Mouse (Mus musculus) embryonic fibroblast, embryonic 13.5 days (primary cell): ENCODE measurements around the gene Mfsd4b2. TPM values are rescaled to one million over a fixed set of nuclear protein-coding genes. Genes with fewer than 3 reads are reported as not detected.

Experiments
- H3K27ac ChIP-seq: 2 replicates; pipeline ENCODE4 v1.5.1; 2012; ENCODE audit warnings: low read length, control low read depth, inconsistent platforms; ENCODE audit not compliant: insufficient read depth
- H3K4me1 ChIP-seq: 2 replicates; pipeline ENCODE4 v1.6.1; 2011; ENCODE audit warnings: low read length; ENCODE audit not compliant: control insufficient read depth, insufficient read depth
- H3K4me3 ChIP-seq: 2 replicates; pipeline ENCODE4 v1.5.1; 2011; ENCODE audit warnings: mild to moderate bottlenecking, control low read depth, low read length; ENCODE audit not compliant: insufficient read depth
- CTCF ChIP-seq: IDR thresholded peaks from 2 replicates; pipeline ENCODE4 v1.5.1; 2011; ENCODE audit warnings: mild to moderate bottlenecking, control low read depth, low read length, moderate library complexity, borderline replicate concordance; ENCODE audit not compliant: insufficient read depth
- POLR2A ChIP-seq: IDR thresholded peaks from 2 replicates; pipeline ENCODE4 v1.6.1; 2011; ENCODE audit warnings: low read depth, mild to moderate bottlenecking, control low read depth, low read length, moderate library complexity
- polyA plus RNA-seq: library from polyadenylated mRNA; stranded (reverse); fragments of >200 nt; gene quantifications from 2 replicates; pipeline ENCODE4 v1.2.4, GENCODE M21; 2011; ENCODE audit warnings: low read depth; ENCODE audit not compliant: missing spikeins, insufficient read length

The Mfsd4b2 gene
- polyA plus RNA-seq, result not detected in 2 replicates

GRCm38 (mm10) chr10:39926616-39927139 is at the start of gene Mfsd4b2:
Mfsd4b2 (minus strand) TSS chr10:39926923.
- TF ChIP-seq CTCF (no peak), POLR2A (no peak)
- peak within 1 kb of the TSS; percentile 18 for H3K4me3 ChIP-seq

DNA sequence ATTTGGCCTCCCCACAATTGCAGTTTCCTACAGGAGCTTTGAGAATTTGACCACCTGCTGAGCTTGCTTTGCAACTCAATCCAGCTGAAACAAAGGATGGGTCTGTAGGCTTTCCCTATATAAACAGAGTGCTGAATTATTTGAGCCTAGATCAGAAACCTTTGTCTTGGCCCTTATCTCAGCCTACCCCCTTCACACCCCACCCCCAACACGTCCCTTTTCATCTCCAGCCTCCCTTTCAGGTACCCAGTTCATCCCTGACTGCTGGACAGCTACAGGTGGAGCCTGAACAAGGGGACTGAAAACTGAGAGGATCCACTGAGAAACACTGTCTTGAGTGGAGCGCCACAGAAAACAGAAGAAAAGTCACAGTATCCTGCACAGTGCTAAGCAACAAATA is 49.0 kb upstream of the Mfsd4b2 start:
- TF ChIP-seq POLR2A, result no peak
- no peak for TF ChIP-seq CTCF

More at GRCm38 (mm10) chr10:39926616-39927139, at the start of gene Mfsd4b2:
- Histone ChIP-seq H3K4me1 (no peaks in the 10 kb centered on the region), H3K27ac (no peak within 1 kb of the TSS)

DNA sequence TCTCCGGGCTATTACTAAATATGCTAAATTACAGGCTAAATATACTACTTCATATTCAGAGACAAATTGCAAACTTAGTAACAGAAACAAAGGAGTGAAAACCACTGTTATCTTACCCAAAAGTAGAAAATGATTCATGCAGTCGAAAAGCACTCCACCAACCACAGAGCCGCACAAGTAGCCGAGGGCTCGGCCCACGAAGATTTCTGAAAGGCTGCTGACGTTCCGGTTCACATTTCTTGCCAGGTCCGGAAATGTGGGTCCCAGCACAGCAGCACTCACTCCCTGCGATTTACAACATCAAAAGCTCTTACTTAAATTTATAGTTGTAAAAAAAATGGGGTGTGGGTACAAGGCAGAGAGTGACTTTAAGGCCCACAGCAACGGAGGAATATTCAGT is 48.3 kb upstream of the Mfsd4b2 start:
- H3K4me1 ChIP-seq, result no peaks in the 10 kb centered on the region

More for the DNA sequence above, 49.0 kb upstream of the Mfsd4b2 start:
- Histone ChIP-seq H3K4me3 (no peak overlapping the region), H3K4me1 (no peaks in the 10 kb centered on the region), H3K27ac (no peak overlapping the region)

GRCm38 (mm10) chr10:39967512-39967911 is 40.8 kb upstream of the Mfsd4b2 start:
- TF ChIP-seq POLR2A, result no peak
- TF ChIP-seq CTCF, result no peak
- H3K27ac ChIP-seq, result no peak overlapping the region
- H3K4me1 ChIP-seq, result no peaks in the 10 kb centered on the region
- H3K4me3 ChIP-seq, result no peak overlapping the region

More for the DNA sequence above, 48.3 kb upstream of the Mfsd4b2 start:
- Histone ChIP-seq H3K4me3 (no peak overlapping the region), H3K27ac (no peak overlapping the region)
- no peak for TF ChIP-seq CTCF

GRCm38 (mm10) chr10:39961906-39962305 is 35.2 kb upstream of the Mfsd4b2 start:
- H3K27ac ChIP-seq, result no peak overlapping the region
- no peak overlapping the region for H3K4me3 ChIP-seq
- no peaks in the 10 kb centered on the region for H3K4me1 ChIP-seq
- TF ChIP-seq POLR2A (no peak), CTCF (no peak)

- Histone ChIP-seq H3K27ac (no peak overlapping the region), H3K4me1 (no peaks in the 10 kb centered on the region), H3K4me3 (no peak overlapping the region)
- TF ChIP-seq POLR2A (no peak), CTCF (no peak)
Measured at GRCm38 (mm10) chr10:39960441-39960822, 33.7 kb upstream of the Mfsd4b2 start.

DNA sequence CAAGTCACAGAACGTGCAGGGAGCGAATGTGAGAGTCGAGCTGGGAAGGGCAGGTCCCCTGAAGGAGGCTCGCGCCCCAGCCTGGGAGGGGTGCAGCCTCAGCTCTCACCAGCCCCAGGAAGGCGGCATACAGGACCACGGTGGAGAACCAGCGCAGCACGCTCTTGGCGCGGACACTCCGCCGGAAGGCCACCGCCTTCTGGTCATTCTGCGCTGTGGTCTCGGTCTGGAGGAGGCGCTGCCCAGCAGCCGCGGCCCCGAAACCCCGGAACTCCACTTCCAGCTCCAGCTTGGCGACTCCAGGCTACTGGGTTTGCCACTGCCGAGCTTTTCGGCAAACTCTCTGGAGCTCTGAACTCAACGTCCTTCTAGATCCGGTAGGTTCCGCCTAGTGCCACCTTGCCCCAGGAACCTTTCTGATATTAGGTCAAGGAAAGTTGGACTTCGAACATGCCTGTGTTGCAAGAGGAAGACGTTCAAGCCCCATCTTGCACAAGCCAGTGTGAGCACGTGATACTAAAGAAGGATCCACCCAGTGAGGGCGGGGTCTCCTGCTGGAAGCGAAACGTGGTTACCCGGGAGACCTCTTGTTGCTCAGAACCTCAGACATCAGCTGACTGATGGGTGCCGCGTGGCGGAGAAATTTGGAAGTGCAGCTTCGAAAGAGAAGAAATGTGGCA is 33.2 kb upstream of the Mfsd4b2 start, which contains the start of gene Mfsd4b3:
Gene Mfsd4b3 (minus strand): TSS at position 393 of the 680 bp plus-strand sequence.
- Histone ChIP-seq H3K4me1 (no peaks in the 10 kb centered on the region), H3K4me3 (peak within 1 kb of the TSS; percentile 54), H3K27ac (peak within 1 kb of the TSS; percentile 15; the same call in 1 of the 2 replicates)
- TF ChIP-seq POLR2A (peak; percentile 94), CTCF (peak; percentile 41; the same call in 1 of the 2 replicates)

DNA sequence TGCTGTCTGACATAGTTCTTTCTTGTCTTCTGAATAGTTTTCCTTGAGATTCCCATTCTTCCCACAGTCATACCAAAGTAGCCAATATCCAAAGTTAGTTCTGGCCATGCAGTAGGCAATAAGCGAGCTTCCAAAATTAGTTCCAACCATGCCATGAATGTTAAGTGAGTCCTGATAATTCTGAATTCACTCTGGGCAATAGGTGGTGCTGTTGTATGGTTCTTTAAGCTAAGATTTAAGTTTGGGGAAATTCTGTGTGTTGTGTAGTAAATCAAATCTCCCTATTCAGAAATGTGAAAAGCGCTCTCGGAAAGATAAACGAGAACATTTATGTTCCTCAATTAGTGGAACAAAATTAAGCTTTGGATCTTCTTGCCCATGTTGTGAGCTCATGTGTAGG is 31.5 kb upstream of the Mfsd4b2 start:
- Histone ChIP-seq H3K27ac (no peak overlapping the region), H3K4me1 (no peaks in the 10 kb centered on the region), H3K4me3 (no peak overlapping the region)
- TF ChIP-seq POLR2A, result no peak
- TF ChIP-seq CTCF, result no peak

DNA sequence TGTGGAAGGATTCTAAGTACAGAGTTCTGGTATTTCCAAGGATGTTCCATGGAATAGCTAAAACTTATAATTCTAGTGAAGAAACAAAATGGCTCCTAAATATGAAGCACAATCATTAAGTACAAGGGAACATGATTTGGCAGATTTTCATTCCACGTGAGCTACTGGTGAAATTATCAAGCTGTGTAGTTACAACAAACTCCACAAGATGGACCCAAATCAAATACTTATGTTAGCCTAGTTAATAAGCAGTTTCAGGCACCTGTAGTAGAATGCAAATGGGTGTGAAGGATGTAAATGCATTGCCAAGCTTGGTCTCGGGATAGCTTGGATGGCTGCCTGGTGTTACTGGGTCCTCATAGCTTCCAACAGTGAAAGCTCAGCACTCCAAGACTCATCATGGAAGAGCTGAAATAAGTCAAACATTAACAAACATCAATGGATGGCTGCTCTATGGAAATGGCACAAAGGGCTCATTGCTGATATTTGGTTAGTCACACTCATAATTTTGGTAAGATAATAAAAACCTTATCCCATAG is 29.7 kb upstream of the Mfsd4b2 start:
- no peak overlapping the region for H3K4me3 ChIP-seq
- no peak overlapping the region for H3K27ac ChIP-seq
- TF ChIP-seq POLR2A, result no peak
- TF ChIP-seq CTCF, result no peak
- H3K4me1 ChIP-seq, result no peaks in the 10 kb centered on the region

GRCm38 (mm10) chr10:39955163-39955562 is 28.4 kb upstream of the Mfsd4b2 start:
- TF ChIP-seq POLR2A, result no peak
- TF ChIP-seq CTCF, result no peak
- Histone ChIP-seq H3K4me3 (no peak overlapping the region), H3K27ac (no peak overlapping the region), H3K4me1 (no peaks in the 10 kb centered on the region)
